Mouse (Mus musculus) ES-Bruce4 (cell line): ENCODE measurements at regions not wholly inside any gene's neighbourhood (a gene's known extent, or its start where the extent isn't known, plus 50 kb on each side); places are given as distances from the start of the nearest gene placed in this dataset.

ENCODE experiments used
- CTCF ChIP-seq: IDR thresholded peaks from one replicate; pipeline ENCODE4 v1.8.1; 2011; ENCODE audit warnings: low read depth, low read length
- POLR2A ChIP-seq: IDR thresholded peaks from one replicate; pipeline ENCODE4 v1.8.1; 2011; ENCODE audit warnings: low read length; ENCODE audit not compliant: insufficient read depth

DNA sequence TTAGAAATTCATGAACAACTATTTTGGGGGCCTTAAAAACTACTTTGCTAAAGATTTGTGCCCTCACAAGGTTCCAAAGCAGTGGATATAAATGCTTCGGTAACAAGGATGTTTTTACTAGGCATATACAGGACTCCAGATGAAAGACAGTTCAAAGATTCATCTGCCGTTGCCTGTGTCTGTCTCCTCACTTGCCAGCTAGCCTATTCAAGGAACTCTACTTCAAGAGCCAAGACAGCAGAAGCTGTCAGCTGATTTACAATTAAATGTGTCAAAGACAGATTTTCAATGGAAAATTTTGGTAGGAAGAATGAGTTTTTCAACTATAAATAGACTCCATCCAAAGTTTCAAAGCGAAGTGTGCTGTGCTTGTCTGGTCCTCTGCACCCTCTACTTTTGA lies 494.0 kb upstream of the A1bg start:
- TF ChIP-seq POLR2A, result no peak
- no peak for TF ChIP-seq CTCF
